Comparison of ENCODE assay signal across 8 mouse cellular contexts in the genomic region with DNA sequence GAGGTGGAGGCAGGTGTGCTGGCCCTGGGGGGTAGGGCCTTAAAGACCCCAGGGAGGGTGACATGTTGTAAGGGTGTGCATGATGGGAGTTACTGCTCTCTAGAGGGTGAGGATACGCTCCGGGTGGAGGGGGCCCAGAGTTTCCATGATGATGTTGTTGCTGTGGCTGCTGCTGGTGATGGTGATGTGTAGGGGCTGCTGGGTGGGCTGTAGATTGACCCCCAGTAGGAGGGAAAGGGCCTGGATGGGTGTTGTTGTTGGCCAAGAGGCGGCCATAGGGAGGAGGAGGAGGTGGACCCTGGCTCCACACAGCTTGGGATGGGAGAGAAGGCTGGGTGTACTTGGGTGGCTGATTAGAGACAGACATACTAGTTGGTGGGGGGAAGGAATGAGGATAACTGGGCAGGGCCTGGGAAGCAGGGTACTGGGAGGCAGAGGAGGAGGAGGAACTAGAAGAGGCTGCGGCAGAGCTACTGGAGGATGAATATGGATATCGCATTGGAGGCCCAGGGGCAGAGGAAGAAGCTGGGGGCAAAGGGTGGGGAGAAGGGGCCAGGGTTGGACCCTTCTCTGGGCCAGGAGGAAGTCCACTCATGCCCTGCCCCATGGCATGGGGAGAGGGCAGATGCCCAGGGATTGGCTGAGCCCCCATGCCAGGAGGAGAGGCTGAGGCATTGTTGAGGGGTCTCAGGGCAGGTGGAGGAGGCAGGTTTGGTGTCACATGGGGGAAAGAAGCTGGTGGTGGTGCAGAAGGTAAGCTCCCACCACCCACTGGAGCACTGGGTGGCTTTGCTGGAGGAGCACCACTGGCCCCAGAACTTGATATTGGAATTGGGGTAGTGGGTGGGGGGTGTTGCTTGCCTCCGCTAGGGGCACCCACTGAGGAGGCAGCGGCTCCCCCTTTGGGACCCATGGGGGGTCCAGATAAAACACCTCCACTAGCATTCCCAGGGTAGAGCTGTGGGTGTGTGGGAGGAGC. TPM values are rescaled to one million over a fixed set of nuclear protein-coding genes. Genes with fewer than 3 reads are reported as not detected.
DNase-seq lines count a peak whose midpoint lies in the region; ATAC-seq and TF ChIP-seq lines count a peak whose summit lies in the region.

No protein-coding gene starts in this region.

- no peak overlapping the region for H3K27ac ChIP-seq in neural tube, embryonic 11.5 days (ENCODE audit: low read depth, low read length)
- H3K27ac ChIP-seq in limb, embryonic 15.5 days: peak overlapping the region; percentile 88
- H3K27ac ChIP-seq in stomach, postnatal 0 days (replicated peaks): no peak overlapping the region

- H3K9me3 ChIP-seq in neural tube, embryonic 11.5 days (ENCODE audit: control insufficient read depth, low read length): no peaks in the 10 kb centered on the region
- H3K9me3 ChIP-seq in limb, embryonic 15.5 days: no peaks in the 10 kb centered on the region
- H3K9me3 ChIP-seq in stomach, postnatal 0 days (ENCODE audit: control insufficient read depth, low read length): no peaks in the 10 kb centered on the region

- no peak for TF ChIP-seq EP300 in stomach, postnatal 0 days (optimal IDR thresholded peaks at IDR 0.05)

- peak overlapping the region; percentile 88 for H3K4me2 ChIP-seq in neural tube, embryonic 11.5 days (ENCODE audit: low read depth)
- peak overlapping the region; percentile 94 for H3K4me2 ChIP-seq in limb, embryonic 15.5 days
- H3K4me2 ChIP-seq in stomach, postnatal 0 days (replicated peaks; ENCODE audit: low read depth): no peak overlapping the region

- 84% methylated on average over 7 of the region's 7 CpGs for WGBS in neural tube, embryonic 11.5 days
- 87% methylated on average over 7 of the region's 7 CpGs for WGBS in limb, embryonic 15.5 days
- WGBS in stomach, postnatal 0 days: 85% methylated on average over 7 of the region's 7 CpGs

- no peaks in the 10 kb centered on the region for H3K27me3 ChIP-seq in neural tube, embryonic 11.5 days (ENCODE audit: control insufficient read depth, insufficient read depth, low read length)
- no peaks in the 10 kb centered on the region for H3K27me3 ChIP-seq in limb, embryonic 15.5 days
- H3K27me3 ChIP-seq in stomach, postnatal 0 days (ENCODE audit: control insufficient read depth, insufficient read depth, low read length): no peaks in the 10 kb centered on the region

- peaks cover 10% of the 10 kb centered on the region for H3K4me1 ChIP-seq in neural tube, embryonic 11.5 days (ENCODE audit: control insufficient read depth, insufficient read depth, low read length)
- H3K4me1 ChIP-seq in limb, embryonic 15.5 days: peaks cover 31% of the 10 kb centered on the region
- H3K4me1 ChIP-seq in stomach, postnatal 0 days (replicated peaks; ENCODE audit: control insufficient read depth, insufficient read depth): no peaks in the 10 kb centered on the region; the same call in 1 of the 2 replicates

- ATAC-seq in neural tube, embryonic 11.5 days (ENCODE audit: insufficient read depth, low FRiP score, low TSS enrichment): no peak
- no peak for ATAC-seq in limb, embryonic 15.5 days (ENCODE audit: insufficient number of reproducible peaks, low FRiP score, low TSS enrichment, low read depth)
- ATAC-seq in stomach, postnatal 0 days (ENCODE audit: low FRiP score, low TSS enrichment): no peak

- H3K4me3 ChIP-seq in neural tube, embryonic 11.5 days (ENCODE audit: low read depth, low read length): peak overlapping the region; percentile 49
- peak overlapping the region; percentile 53 for H3K4me3 ChIP-seq in limb, embryonic 15.5 days
- H3K4me3 ChIP-seq in stomach, postnatal 0 days (ENCODE audit: low read depth, low read length): 0 out of 2 replicates have a peak overlapping the region, but pooled peaks have one; percentile 59

- H3K36me3 ChIP-seq in neural tube, embryonic 11.5 days (ENCODE audit: control insufficient read depth, insufficient read depth, low read length): peaks cover 18% of the 10 kb centered on the region
- peaks cover 65% of the 10 kb centered on the region for H3K36me3 ChIP-seq in limb, embryonic 15.5 days
- peaks cover 23% of the 10 kb centered on the region for H3K36me3 ChIP-seq in stomach, postnatal 0 days (ENCODE audit: control insufficient read depth, insufficient read depth, low read length)

- DNase-seq in cerebellum, adult 11-12 months: peak; percentile 73
- no peak for DNase-seq in cerebellum, postnatal 36 days
- no peak for DNase-seq in neural tube, embryonic 11.5 days (ENCODE audit: low spot score)
- no peak for DNase-seq in neural tube, embryonic 10.5 days (ENCODE audit: extremely low spot score, low spot score)
- no peak for DNase-seq in stomach, postnatal 0 days (ENCODE audit: low spot score)
- no peak for DNase-seq in adrenal gland, postnatal 14 days
- no peak for DNase-seq in spleen, postnatal 14 days (ENCODE audit: low spot score in 2 of 2)

- no peak for TF ChIP-seq CTCF in stomach, postnatal 0 days (IDR thresholded peaks at IDR 0.05; ENCODE audit: low read depth)

- H3K9ac ChIP-seq in neural tube, embryonic 11.5 days (ENCODE audit: low read length): peak overlapping the region; percentile 74
- no peak overlapping the region for H3K9ac ChIP-seq in limb, embryonic 15.5 days
- peak overlapping the region; percentile 90; the same call in 1 of the 2 replicates for H3K9ac ChIP-seq in stomach, postnatal 0 days (ENCODE audit: low read length)

RNA-seq across cellular contexts. Expression of a gene that starts 5.8 kb away (rescaled TPM):
- 456 and 504 TPM in 2 replicates for polyA plus RNA-seq in neural tube, embryonic 11.5 days (2014; fragmentation: Nextera tagmentation; extraction: Ambion mirVana)
- 356 and 402 TPM in 2 replicates for polyA plus RNA-seq in limb, embryonic 15.5 days (2015; fragmentation: Nextera tagmentation; extraction: Ambion mirVana)
- polyA plus RNA-seq in stomach, postnatal 0 days (2015; fragmentation: Nextera tagmentation; extraction: Ambion mirVana): 292 and 310 TPM in 2 replicates
- 338 and 346 TPM in 2 replicates for total RNA-seq in adrenal gland, postnatal 14 days (2021)

RNA-seq across cellular contexts. Expression of a gene that starts 8.4 kb away (rescaled TPM):
- polyA plus RNA-seq in neural tube, embryonic 11.5 days (2014; fragmentation: Nextera tagmentation; extraction: Ambion mirVana): 6.9 and 8.0 TPM in 2 replicates
- 17.4 and 17.8 TPM in 2 replicates for polyA plus RNA-seq in limb, embryonic 15.5 days (2015; fragmentation: Nextera tagmentation; extraction: Ambion mirVana)
- polyA plus RNA-seq in stomach, postnatal 0 days (2015; fragmentation: Nextera tagmentation; extraction: Ambion mirVana): 13.1 and 15.8 TPM in 2 replicates
- 7.3 and 23.1 TPM in 2 replicates for total RNA-seq in adrenal gland, postnatal 14 days (2021)

RNA-seq across cellular contexts. Expression of a gene that starts 8.9 kb away (rescaled TPM):
- polyA plus RNA-seq in neural tube, embryonic 11.5 days (2014; fragmentation: Nextera tagmentation; extraction: Ambion mirVana): not detected in 2 replicates
- 0.10 TPM in 1 of 2 replicates, not detected in the other for polyA plus RNA-seq in limb, embryonic 15.5 days (2015; fragmentation: Nextera tagmentation; extraction: Ambion mirVana)
- not detected in 2 replicates for polyA plus RNA-seq in stomach, postnatal 0 days (2015; fragmentation: Nextera tagmentation; extraction: Ambion mirVana)
- not detected in 2 replicates for total RNA-seq in adrenal gland, postnatal 14 days (2021)

RNA-seq across cellular contexts. Expression of a gene that starts 9.4 kb away (rescaled TPM):
- polyA plus RNA-seq in neural tube, embryonic 11.5 days (2014; fragmentation: Nextera tagmentation; extraction: Ambion mirVana): 11.8 and 12.1 TPM in 2 replicates
- polyA plus RNA-seq in limb, embryonic 15.5 days (2015; fragmentation: Nextera tagmentation; extraction: Ambion mirVana): 15.1 and 15.7 TPM in 2 replicates
- polyA plus RNA-seq in stomach, postnatal 0 days (2015; fragmentation: Nextera tagmentation; extraction: Ambion mirVana): 6.6 and 6.9 TPM in 2 replicates
- 70.3 and 84.6 TPM in 2 replicates for total RNA-seq in adrenal gland, postnatal 14 days (2021)

RNA-seq across cellular contexts. Expression of a gene that starts 22.5 kb away (rescaled TPM):
- 8.5 and 9.8 TPM in 2 replicates for polyA plus RNA-seq in neural tube, embryonic 11.5 days (2014; fragmentation: Nextera tagmentation; extraction: Ambion mirVana)
- polyA plus RNA-seq in limb, embryonic 15.5 days (2015; fragmentation: Nextera tagmentation; extraction: Ambion mirVana): 7.9 and 9.1 TPM in 2 replicates
- 4.3 and 5.1 TPM in 2 replicates for polyA plus RNA-seq in stomach, postnatal 0 days (2015; fragmentation: Nextera tagmentation; extraction: Ambion mirVana)
- 13.0 and 18.9 TPM in 2 replicates for total RNA-seq in adrenal gland, postnatal 14 days (2021)
